Mouse (Mus musculus) erythroblast, embryonic 14.5 days (primary cell): ENCODE data around the gene Camk1d.

Experiments
- GATA1 ChIP-seq: IDR thresholded peaks from 2 replicates; pipeline ENCODE4 v1.6.1; 2012; ENCODE audit warnings: low read length, inconsistent platforms, mixed read lengths
- TAL1 ChIP-seq: IDR thresholded peaks from 3 replicates; pipeline ENCODE4 v1.6.1; 2012; ENCODE audit warnings: low read length, inconsistent platforms, mixed read lengths

- TF ChIP-seq GATA1 (no peak), TAL1 (no peak)
Measured at GRCm38 (mm10) chr2:5613651-5614307, 100.5 kb downstream of the Camk1d start.
